ENCODE assay signal across 12 mouse cellular contexts in genomic region chr11:94146049-94146605, GRCm38 (mm10).
DNase-seq lines count a peak whose midpoint lies in the region; ATAC-seq and TF ChIP-seq lines count a peak whose summit lies in the region.
"Had no signal": no experiment of that assay in that cellular context is flagged by ENCODE, and none has a peak within 500 bp of the region (broad histone marks: within the 10 kb centered on the region; RNA-seq: fewer than 3 reads in every experiment).

No protein-coding gene starts in this region.

- H3K36me3 ChIP-seq in midbrain, embryonic 13.5 days = no peaks in the 10 kb centered on the region
- H3K36me3 ChIP-seq in midbrain, embryonic 10.5 days = no peaks in the 10 kb centered on the region
- no peaks in the 10 kb centered on the region for H3K36me3 ChIP-seq in forebrain, embryonic 15.5 days

- no peak for TF ChIP-seq CTCF in gastrocnemius, adult 2 months (IDR thresholded peaks at IDR 0.05)
- TF ChIP-seq CTCF in olfactory bulb, adult 2 months (IDR thresholded peaks at IDR 0.05; ENCODE audit: insufficient read depth, low read depth, low read length) = no peak

- 95% methylated on average over 14 of the region's 14 CpGs for WGBS in midbrain, embryonic 13.5 days
- 93% methylated on average over 14 of the region's 14 CpGs for WGBS in midbrain, embryonic 10.5 days
- 91% methylated on average over 14 of the region's 14 CpGs for WGBS in forebrain, embryonic 15.5 days
- WGBS in olfactory bulb, adult 2 months = 84% methylated on average over 14 of the region's 14 CpGs

- no peak overlapping the region for H3K4me2 ChIP-seq in midbrain, embryonic 13.5 days (replicated peaks)
- no peak overlapping the region for H3K4me2 ChIP-seq in forebrain, embryonic 15.5 days (replicated peaks)

- intact Hi-C loops in gastrocnemius, adult 2 months (cut with DNase I) = no loop called here
- intact Hi-C loops in gastrocnemius, postnatal 36 days (cut with DNase I) = loop anchor here (2.0 kb wide), 1 partner anchor 61 kb away; no protein-coding TSS in a partner anchor

- DNase-seq in gastrocnemius, adult 2 months = no peak
- DNase-seq in gastrocnemius, postnatal 36 days = no peak
- DNase-seq in midbrain, embryonic 10.5 days (ENCODE audit: low spot score) = no peak
- DNase-seq in liver = no peak
- DNase-seq: heart, postnatal 4 days; kidney, adult 9 months; lung, postnatal 4 days; thymus, postnatal 14 days had no signal

- peaks cover 26% of the 10 kb centered on the region for H3K4me1 ChIP-seq in midbrain, embryonic 13.5 days (replicated peaks)
- H3K4me1 ChIP-seq in midbrain, embryonic 10.5 days = peaks cover 35% of the 10 kb centered on the region
- H3K4me1 ChIP-seq in forebrain, embryonic 15.5 days = peaks cover 42% of the 10 kb centered on the region
- H3K4me1 ChIP-seq in olfactory bulb, adult 2 months (ENCODE audit: control insufficient read depth, insufficient read depth, low read length) = peaks cover 42% of the 10 kb centered on the region

- no peak for TF ChIP-seq POLR2A in olfactory bulb, adult 2 months (IDR thresholded peaks at IDR 0.05; ENCODE audit: insufficient read depth, low read depth, low read length)

- no peaks in the 10 kb centered on the region for H3K27me3 ChIP-seq in midbrain, embryonic 13.5 days
- peaks cover 38% of the 10 kb centered on the region for H3K27me3 ChIP-seq in midbrain, embryonic 10.5 days (ENCODE audit: low read depth, poor library complexity, severe bottlenecking)
- no peaks in the 10 kb centered on the region for H3K27me3 ChIP-seq in forebrain, embryonic 15.5 days

- peak overlapping the region; percentile 97 for H3K27ac ChIP-seq in gastrocnemius, adult 2 months
- H3K27ac ChIP-seq in midbrain, embryonic 13.5 days = peak overlapping the region; percentile 69; the same call in 1 of the 2 replicates
- H3K27ac ChIP-seq in midbrain, embryonic 10.5 days (replicated peaks) = no peak overlapping the region
- peak overlapping the region; percentile 86 for H3K27ac ChIP-seq in forebrain, embryonic 15.5 days (replicated peaks)
- H3K27ac ChIP-seq in olfactory bulb, adult 2 months (ENCODE audit: insufficient read depth, low read depth, low read length) = 0 out of 2 replicates have a peak overlapping the region, but pooled peaks have one; percentile 77
- H3K27ac ChIP-seq: liver, embryonic 14.5 days had no signal

- no peak overlapping the region for H3K4me3 ChIP-seq in gastrocnemius, adult 2 months
- no peak overlapping the region for H3K4me3 ChIP-seq in midbrain, embryonic 13.5 days (replicated peaks)
- no peak overlapping the region for H3K4me3 ChIP-seq in midbrain, embryonic 10.5 days
- H3K4me3 ChIP-seq in forebrain, embryonic 15.5 days = no peak overlapping the region
- no peak overlapping the region for H3K4me3 ChIP-seq in olfactory bulb, adult 2 months (ENCODE audit: insufficient read depth, low read depth, low read length)

- ATAC-seq in midbrain, embryonic 13.5 days = no peak
- no peak for ATAC-seq in forebrain, embryonic 15.5 days (replicated peaks)

- no peaks in the 10 kb centered on the region for H3K9me3 ChIP-seq in midbrain, embryonic 13.5 days
- no peaks in the 10 kb centered on the region for H3K9me3 ChIP-seq in midbrain, embryonic 10.5 days (replicated peaks)
- no peaks in the 10 kb centered on the region for H3K9me3 ChIP-seq in forebrain, embryonic 15.5 days

- H3K9ac ChIP-seq in midbrain, embryonic 13.5 days (replicated peaks) = no peak overlapping the region
- H3K9ac ChIP-seq in forebrain, embryonic 15.5 days (replicated peaks) = no peak overlapping the region
- H3K9ac ChIP-seq: liver, embryonic 14.5 days had no signal
